Comparison of ENCODE assay signal across 11 mouse cellular contexts in genomic region chr10:68445244-68445811, GRCm38 (mm10).
DNase-seq lines count a peak whose midpoint lies in the region; ATAC-seq and TF ChIP-seq lines count a peak whose summit lies in the region.
"Had no signal": no experiment of that assay in that cellular context is flagged by ENCODE, and none has a peak within 500 bp of the region (broad histone marks: within the 10 kb centered on the region; RNA-seq: fewer than 3 reads in every experiment).

No protein-coding gene starts in this region.

- H3K9ac ChIP-seq in heart, adult 2 months (ENCODE audit: low read depth, low read length) = no peak overlapping the region
- H3K9ac ChIP-seq in lung, embryonic 15.5 days = no peak overlapping the region
- no peak overlapping the region for H3K9ac ChIP-seq in intestine, embryonic 16.5 days (ENCODE audit: low read depth, low read length)
- H3K9ac ChIP-seq in stomach, embryonic 15.5 days = no peak overlapping the region
- H3K9ac ChIP-seq: midbrain, embryonic 12.5 days had no signal

- no peaks in the 10 kb centered on the region for H3K79me2 ChIP-seq in heart, adult 2 months (replicated peaks; ENCODE audit: control insufficient read depth, insufficient read depth, low read length)

- H3K4me2 ChIP-seq in lung, embryonic 15.5 days = peak overlapping the region; percentile 38; the same call in 1 of the 2 replicates
- no peak overlapping the region for H3K4me2 ChIP-seq in intestine, embryonic 16.5 days (ENCODE audit: low read depth, low read length)
- H3K4me2 ChIP-seq in stomach, embryonic 15.5 days = peak overlapping the region; percentile 4; the same call in 1 of the 2 replicates
- H3K4me2 ChIP-seq: midbrain, embryonic 12.5 days had no signal

- ATAC-seq in lung, embryonic 15.5 days (ENCODE audit: borderline replicate concordance, extremely low read depth, low FRiP score, low TSS enrichment) = peak; percentile 2; the same call in 1 of the 2 replicates
- no peak for ATAC-seq in intestine, embryonic 16.5 days
- no peak for ATAC-seq in stomach, embryonic 15.5 days (ENCODE audit: insufficient read depth, low FRiP score, low read depth)

- H3K27ac ChIP-seq in heart, adult 2 months = peak overlapping the region; percentile 58
- H3K27ac ChIP-seq in lung, embryonic 15.5 days = peak overlapping the region; percentile 95
- peak overlapping the region; percentile 81; the same call in 1 of the 2 replicates for H3K27ac ChIP-seq in intestine, embryonic 16.5 days (ENCODE audit: low read length)
- H3K27ac ChIP-seq in stomach, embryonic 15.5 days = peak overlapping the region; percentile 88; the same call in 1 of the 2 replicates
- H3K27ac ChIP-seq in midbrain, embryonic 10.5 days (replicated peaks) = no peak overlapping the region
- H3K27ac ChIP-seq: midbrain, embryonic 12.5 days had no signal

- H3K36me3 ChIP-seq in heart, adult 2 months (ENCODE audit: control insufficient read depth, insufficient read depth, low read length) = peaks cover 10% of the 10 kb centered on the region
- H3K36me3 ChIP-seq in lung, embryonic 15.5 days = no peaks in the 10 kb centered on the region
- H3K36me3 ChIP-seq in intestine, embryonic 16.5 days (ENCODE audit: control insufficient read depth, insufficient read depth, low read length) = no peaks in the 10 kb centered on the region
- no peaks in the 10 kb centered on the region for H3K36me3 ChIP-seq in stomach, embryonic 15.5 days
- H3K36me3 ChIP-seq in midbrain, embryonic 10.5 days = no peaks in the 10 kb centered on the region
- H3K36me3 ChIP-seq: midbrain, embryonic 12.5 days had no signal

- TF ChIP-seq CTCF in heart, adult 2 months (IDR thresholded peaks at IDR 0.05) = no peak

- intact Hi-C loops in heart, adult 2 months (cut with DNase I) = no loop called here

- no peaks in the 10 kb centered on the region for H3K9me3 ChIP-seq in lung, embryonic 15.5 days
- no peaks in the 10 kb centered on the region for H3K9me3 ChIP-seq in intestine, embryonic 16.5 days (ENCODE audit: control insufficient read depth, low read length)
- no peaks in the 10 kb centered on the region for H3K9me3 ChIP-seq in stomach, embryonic 15.5 days
- no peaks in the 10 kb centered on the region for H3K9me3 ChIP-seq in midbrain, embryonic 10.5 days (replicated peaks)
- H3K9me3 ChIP-seq: midbrain, embryonic 12.5 days had no signal

- no peak for DNase-seq in heart, adult 2 months
- DNase-seq in heart, adult 18-20 months = no peak
- DNase-seq in lung, postnatal 36 days = no peak
- DNase-seq in layer of hippocampus, adult 8-10 months (ENCODE audit: low spot score in 2 of 2) = no peak
- no peak for DNase-seq in midbrain, embryonic 10.5 days (ENCODE audit: low spot score)
- DNase-seq: cerebellum, postnatal 14 days; left cerebral cortex, postnatal 4 days had no signal

- no peak for TF ChIP-seq POLR2A in heart, adult 2 months (IDR thresholded peaks at IDR 0.05; ENCODE audit: insufficient read depth, low read depth, low read length)

- no peak for TF ChIP-seq EP300 in heart, adult 2 months (IDR thresholded peaks at IDR 0.05; ENCODE audit: insufficient read depth, low read depth, low read length)

- H3K4me1 ChIP-seq in heart, adult 2 months (ENCODE audit: control insufficient read depth, insufficient read depth, low read length) = peaks cover 4% of the 10 kb centered on the region
- peaks cover 35% of the 10 kb centered on the region for H3K4me1 ChIP-seq in lung, embryonic 15.5 days
- peaks cover 13% of the 10 kb centered on the region for H3K4me1 ChIP-seq in intestine, embryonic 16.5 days (ENCODE audit: control insufficient read depth, insufficient read depth, low read length)
- H3K4me1 ChIP-seq in stomach, embryonic 15.5 days = peaks cover 17% of the 10 kb centered on the region; the same call in 1 of the 2 replicates
- H3K4me1 ChIP-seq in midbrain, embryonic 10.5 days = peaks cover 19% of the 10 kb centered on the region

- H3K4me3 ChIP-seq in heart, adult 2 months = no peak overlapping the region
- H3K4me3 ChIP-seq in lung, embryonic 15.5 days = no peak overlapping the region
- H3K4me3 ChIP-seq in intestine, embryonic 16.5 days (ENCODE audit: low read length) = no peak overlapping the region
- no peak overlapping the region for H3K4me3 ChIP-seq in stomach, embryonic 15.5 days (replicated peaks)
- H3K4me3 ChIP-seq in midbrain, embryonic 10.5 days = no peak overlapping the region
- H3K4me3 ChIP-seq: midbrain, embryonic 12.5 days had no signal

- H3K27me3 ChIP-seq in heart, adult 2 months (ENCODE audit: control insufficient read depth, insufficient read depth, low read length) = no peaks in the 10 kb centered on the region
- H3K27me3 ChIP-seq in lung, embryonic 15.5 days = no peaks in the 10 kb centered on the region
- H3K27me3 ChIP-seq in intestine, embryonic 16.5 days (replicated peaks; ENCODE audit: control insufficient read depth, insufficient read depth, low read length) = no peaks in the 10 kb centered on the region
- no peaks in the 10 kb centered on the region for H3K27me3 ChIP-seq in stomach, embryonic 15.5 days (replicated peaks)
- H3K27me3 ChIP-seq in midbrain, embryonic 10.5 days (ENCODE audit: low read depth, poor library complexity, severe bottlenecking) = no peaks in the 10 kb centered on the region
- H3K27me3 ChIP-seq: midbrain, embryonic 12.5 days had no signal

- 71% methylated on average over 8 of the region's 8 CpGs for WGBS in heart, adult 2 months
- WGBS in lung, embryonic 15.5 days = 45% methylated on average over 8 of the region's 8 CpGs
- WGBS in intestine, embryonic 16.5 days = 51% methylated on average over 8 of the region's 8 CpGs
- WGBS in stomach, embryonic 15.5 days = 49% methylated on average over 8 of the region's 8 CpGs
- 46% methylated on average over 8 of the region's 8 CpGs for WGBS in midbrain, embryonic 10.5 days
